Mouse (Mus musculus) adrenal gland, postnatal 25 days (tissue): ENCODE data around the gene Ak7. TPM values are rescaled to one million over a fixed set of nuclear protein-coding genes. Genes with fewer than 3 reads are reported as not detected.

Experiments
- DNase-seq: peaks from one replicate; pipeline ENCODE4 v3.0.0; 2021; ENCODE audit warnings: mixed read lengths
- total RNA-seq: library from RNA; stranded (reverse); gene quantifications from 2 replicates; pipeline ENCODE4 v1.2.3, GENCODE M21; 2021

Ak7 gene
- total RNA-seq, 1 experiment from 2014 or later = 0.39 TPM

- DNase-seq = no peak
Measured at GRCm38 (mm10) chr12:105789885-105790284, 84.1 kb downstream of the Ak7 start.

GRCm38 (mm10) chr12:105794896-105795295 lies 89.1 kb downstream of the Ak7 start:
- no peak for DNase-seq

- no peak for DNase-seq
Measured at GRCm38 (mm10) chr12:105798001-105798400, 92.2 kb downstream of the Ak7 start.

DNA sequence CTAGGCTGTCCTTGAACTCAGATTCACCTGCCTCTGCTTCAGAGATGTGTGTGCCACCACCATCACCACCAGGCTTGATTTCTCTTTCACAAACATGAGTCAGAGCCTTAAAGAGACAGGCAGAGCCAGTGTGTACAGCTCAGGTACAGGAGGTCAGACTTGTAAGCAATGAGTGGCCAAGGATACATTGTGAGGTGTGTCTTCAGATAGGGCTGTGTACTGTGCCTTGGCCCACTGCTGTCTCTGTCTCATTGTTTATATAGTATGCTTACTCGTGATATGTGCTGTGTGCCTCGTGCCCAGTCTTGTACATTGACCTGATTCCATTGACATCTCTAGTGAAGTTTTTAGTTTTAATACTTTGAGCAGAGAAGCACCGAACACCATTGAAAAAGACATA lies 100.0 kb downstream of the Ak7 start:
- no peak for DNase-seq

DNA sequence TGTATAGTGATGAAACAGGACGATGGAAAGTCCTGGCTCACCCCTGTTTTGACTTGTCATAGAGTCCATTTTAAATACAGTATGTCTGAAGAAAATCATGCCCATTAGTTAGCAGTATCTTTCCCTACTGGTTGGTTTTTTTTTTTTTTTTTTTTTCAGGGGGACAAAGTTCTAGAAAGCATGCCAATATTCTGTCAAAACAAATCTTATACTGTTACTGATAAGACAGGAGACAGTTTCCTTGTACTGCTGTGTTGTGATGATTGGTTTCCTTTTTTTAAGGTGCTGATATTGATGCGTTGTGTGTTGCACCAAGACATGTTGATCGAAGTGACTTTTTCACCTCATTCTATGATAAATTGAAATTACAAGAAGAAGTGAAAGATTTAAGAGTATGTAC lies 100.4 kb downstream of the Ak7 start:
- DNase-seq = no peak

DNA sequence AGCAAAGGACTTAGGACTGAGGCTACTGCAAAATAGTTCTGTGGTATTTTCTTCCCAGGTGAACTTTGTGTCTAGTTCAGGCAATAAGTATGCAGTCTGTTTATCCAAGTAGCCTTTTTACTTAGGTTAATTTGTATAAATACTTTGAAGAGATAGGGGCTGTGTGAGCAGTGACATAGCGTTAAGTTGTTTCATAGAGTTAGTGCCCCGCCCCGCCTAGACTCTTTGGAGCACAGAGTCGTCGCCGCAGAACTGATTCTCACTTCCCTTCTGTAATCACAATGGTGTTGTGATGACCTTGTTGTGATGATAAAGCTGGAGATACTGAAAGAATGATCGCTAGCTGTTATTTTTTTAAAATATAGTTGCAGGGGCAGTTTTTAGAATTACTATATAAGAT lies 101.6 kb downstream of the Ak7 start:
- DNase-seq = no peak

GRCm38 (mm10) chr12:105808945-105809344 lies 103.2 kb downstream of the Ak7 start:
- peak; percentile 18 for DNase-seq

GRCm38 (mm10) chr12:105810608-105811007 lies 104.8 kb downstream of the Ak7 start:
- DNase-seq = no peak

GRCm38 (mm10) chr12:105813957-105814356 lies 108.2 kb downstream of the Ak7 start:
- DNase-seq = peak; percentile 13

- no peak for DNase-seq
Measured at GRCm38 (mm10) chr12:105823472-105823871, 117.7 kb downstream of the Ak7 start.

GRCm38 (mm10) chr12:105824743-105825142 lies 119.0 kb downstream of the Ak7 start:
- DNase-seq = no peak

- DNase-seq = no peak
Measured at GRCm38 (mm10) chr12:105825266-105825665, 119.5 kb downstream of the Ak7 start.

Other genes starting within 250 kb of the Ak7 start
- gene Bdkrb2, start 142.8 kb upstream of the Ak7 start, total RNA-seq = 9.5 and 10.8 TPM in 2 replicates
- not detected in 2 replicates for gene Bdkrb1, start 102.9 kb upstream of the Ak7 start, total RNA-seq
- 19.4 and 20.0 TPM in 2 replicates for gene Gskip, start 21.1 kb upstream of the Ak7 start, total RNA-seq
- 29.5 and 29.9 TPM in 2 replicates for gene Atg2b, start 20.8 kb upstream of the Ak7 start, total RNA-seq
- 204 and 207 TPM in 2 replicates for gene Papola, start 78.7 kb downstream of the Ak7 start, total RNA-seq